Mouse (Mus musculus) thymus, postnatal 10 days (tissue): ENCODE data around the gene Crlf1.

ENCODE experiments used
- DNase-seq, 2 experiments: peaks; one replicate each; pipeline ENCODE4 v3.0.0; 2021; ENCODE audit warnings: low spot score in 2 of 2

Crlf1 gene

DNA sequence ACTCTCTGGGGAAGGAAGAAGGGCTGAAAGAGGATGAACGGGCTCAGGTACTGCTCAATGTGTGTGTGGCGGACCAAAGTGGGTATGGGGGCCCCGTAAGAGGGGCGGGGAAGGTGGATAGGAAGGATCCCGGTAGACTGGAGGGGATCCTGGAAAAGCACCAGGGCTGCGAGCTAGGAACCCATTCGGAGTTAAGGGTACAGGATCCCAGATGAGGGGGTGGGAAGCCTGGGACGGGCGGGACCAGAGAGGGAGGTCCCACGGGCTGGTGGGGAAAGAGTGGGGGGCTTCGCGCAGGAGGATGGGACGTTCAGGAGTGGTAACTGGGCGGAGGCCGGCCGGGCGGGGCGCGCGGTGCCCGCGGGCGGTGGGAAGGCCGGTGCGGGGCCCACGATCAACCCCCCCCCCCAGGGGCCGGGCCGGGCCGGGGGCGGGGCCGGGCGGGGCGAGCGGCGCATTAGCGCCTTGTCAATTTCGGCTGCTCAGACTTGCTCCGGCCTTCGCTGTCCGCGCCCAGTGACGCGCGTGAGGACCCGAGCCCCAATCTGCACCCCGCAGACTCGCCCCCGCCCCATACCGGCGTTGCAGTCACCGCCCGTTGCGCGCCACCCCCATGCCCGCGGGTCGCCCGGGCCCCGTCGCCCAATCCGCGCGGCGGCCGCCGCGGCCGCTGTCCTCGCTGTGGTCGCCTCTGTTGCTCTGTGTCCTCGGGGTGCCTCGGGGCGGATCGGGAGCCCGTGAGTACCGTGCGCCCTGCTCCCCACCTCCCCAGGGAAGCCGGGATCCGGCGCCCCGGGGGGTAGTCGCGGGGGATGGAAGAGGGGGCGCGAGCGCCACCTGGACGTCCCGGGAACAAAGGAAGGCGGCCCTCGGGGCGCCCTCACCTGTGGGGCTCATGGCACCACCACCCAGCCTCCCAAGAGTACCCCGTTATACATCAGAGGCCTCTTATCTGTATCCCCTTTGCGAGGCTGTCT is at the start of gene Crlf1:
Gene Crlf1 (plus strand): TSS at position 495 of the 977 bp plus-strand sequence.
- no peak for DNase-seq

GRCm38 (mm10) chr8:70443326-70443725 is 49.6 kb upstream of the Crlf1 start:
- DNase-seq, result no peak

GRCm38 (mm10) chr8:70445988-70446387 is 47.0 kb upstream of the Crlf1 start:
- DNase-seq, result no peak

- DNase-seq, result no peak
Measured at GRCm38 (mm10) chr8:70447639-70448420, 45.1 kb upstream of the Crlf1 start.

DNA sequence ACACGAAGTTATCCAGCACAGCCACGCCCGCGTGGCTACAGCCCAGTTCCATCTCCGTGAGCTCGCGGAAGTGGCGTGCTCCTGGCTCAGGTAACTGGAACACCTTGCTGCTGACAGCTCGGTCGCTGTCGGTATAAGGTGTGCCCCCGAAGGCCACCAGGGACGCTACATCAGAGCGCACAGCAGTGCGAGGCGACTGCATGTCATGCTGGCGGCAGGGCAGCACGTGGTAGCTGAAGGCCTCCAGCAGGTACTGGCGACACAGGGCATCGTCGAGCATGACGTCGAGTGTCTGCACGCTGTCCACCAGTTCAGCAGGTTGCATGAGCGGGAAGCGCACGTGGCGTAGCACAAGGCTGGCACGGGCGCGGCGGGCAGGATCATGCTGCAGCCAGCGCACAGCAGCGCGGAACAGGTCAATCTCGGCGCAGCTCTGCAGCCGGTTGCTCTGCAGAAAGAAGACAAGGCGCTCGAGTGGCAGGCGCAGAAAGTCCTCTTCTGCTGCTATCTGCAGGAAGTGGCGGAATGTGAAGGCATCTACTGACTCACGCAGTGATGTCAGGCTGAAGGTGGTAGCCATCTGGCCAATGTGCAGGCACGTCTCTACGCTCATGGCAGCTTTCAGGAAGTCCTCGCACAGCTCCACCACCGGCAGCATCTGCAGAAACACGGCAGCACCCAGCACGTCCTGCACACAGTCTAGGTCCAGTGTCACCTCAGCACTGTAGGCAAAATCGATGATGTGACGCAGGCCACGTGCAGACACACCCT is 40.6 kb upstream of the Crlf1 start:
- DNase-seq, result no peak

GRCm38 (mm10) chr8:70453852-70454251 is 39.1 kb upstream of the Crlf1 start:
- no peak for DNase-seq

- no peak for DNase-seq
Measured at GRCm38 (mm10) chr8:70456996-70457395, 36.0 kb upstream of the Crlf1 start.

GRCm38 (mm10) chr8:70457882-70458281 is 35.1 kb upstream of the Crlf1 start:
- DNase-seq, result no peak

- DNase-seq, result no peak
Measured at GRCm38 (mm10) chr8:70458462-70458861, 34.5 kb upstream of the Crlf1 start.

DNA sequence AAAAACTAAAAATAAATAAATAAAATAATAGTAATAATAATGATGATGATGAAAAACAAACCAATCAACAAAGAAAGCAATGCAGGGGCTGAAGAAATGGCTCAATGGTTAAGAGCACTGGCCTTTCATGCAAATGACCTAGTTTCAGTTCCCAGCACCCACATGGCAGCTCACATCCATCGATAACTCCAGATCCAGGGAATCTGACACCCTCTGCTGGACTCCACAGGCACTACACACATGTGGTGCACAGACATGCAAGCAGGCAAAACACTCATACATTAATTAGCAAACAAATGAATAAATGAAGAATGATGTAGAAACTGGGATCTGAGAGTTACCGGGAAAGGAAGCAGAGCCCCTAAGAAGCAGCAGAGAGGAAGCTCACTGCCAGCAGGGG is 33.3 kb upstream of the Crlf1 start:
- no peak for DNase-seq

DNA sequence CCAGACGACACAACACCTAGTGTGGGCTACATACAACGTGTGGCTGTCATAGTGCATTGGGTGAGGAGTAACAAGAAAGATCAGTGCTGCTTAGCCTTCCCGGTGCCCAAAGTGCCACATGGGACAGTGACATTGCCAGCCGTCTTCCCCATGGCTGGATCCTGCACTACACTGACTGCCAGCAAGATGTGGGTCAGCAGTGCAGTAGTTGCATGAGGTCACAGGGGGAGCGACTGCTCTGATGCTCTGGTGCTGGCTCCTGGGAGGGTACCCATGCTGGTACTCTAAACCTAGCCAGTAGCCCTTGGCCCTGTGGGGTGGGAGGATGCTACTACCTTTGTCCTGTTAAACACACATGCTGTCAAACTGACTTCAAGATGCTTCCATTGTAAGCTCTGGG is 32.8 kb upstream of the Crlf1 start:
- DNase-seq, result no peak

GRCm38 (mm10) chr8:70460606-70461005 is 32.4 kb upstream of the Crlf1 start:
- DNase-seq, result no peak

- no peak for DNase-seq
Measured at GRCm38 (mm10) chr8:70461765-70462515, 31.0 kb upstream of the Crlf1 start.

GRCm38 (mm10) chr8:70462516-70462813 is 30.5 kb upstream of the Crlf1 start:
- DNase-seq, result no peak

DNA sequence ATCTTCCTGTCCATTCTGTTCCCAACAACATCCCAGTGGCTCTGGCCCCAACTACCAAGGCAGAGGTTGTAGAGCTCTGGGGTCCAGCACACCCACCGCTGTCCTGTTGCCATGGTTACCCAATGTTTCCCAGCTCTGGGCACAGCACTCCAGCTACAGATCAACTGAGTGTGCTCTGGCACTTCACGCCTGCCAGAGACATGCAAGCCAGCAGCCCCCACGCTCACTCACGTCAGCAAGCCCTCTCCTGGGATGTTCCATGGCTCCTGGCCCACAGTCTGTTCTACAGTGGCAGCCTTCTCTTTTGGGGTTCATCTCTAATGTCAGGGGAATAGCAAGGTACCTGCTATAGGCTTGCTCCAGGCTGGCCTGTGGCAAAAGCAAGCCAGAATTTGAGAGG is 29.7 kb upstream of the Crlf1 start:
- DNase-seq, result no peak

DNA sequence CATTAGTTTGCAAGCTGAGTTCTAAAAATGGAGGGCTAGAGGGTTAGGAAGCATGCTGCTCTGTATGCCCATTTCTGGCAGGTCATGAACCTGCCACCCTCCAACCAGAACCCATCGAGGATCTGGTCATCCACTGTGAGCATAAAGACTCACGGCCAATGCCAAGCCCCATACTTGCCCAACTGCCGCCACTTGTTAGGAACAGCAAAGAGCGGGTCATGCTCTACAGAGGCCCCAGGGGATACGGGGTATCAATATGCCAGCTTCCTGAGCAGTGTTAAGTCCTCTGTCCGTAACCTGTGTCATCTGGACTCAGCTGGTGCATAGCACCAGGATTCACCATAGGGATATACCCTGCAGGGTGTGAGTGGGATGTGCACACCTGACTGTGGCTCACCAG is 28.8 kb upstream of the Crlf1 start:
- no peak for DNase-seq

DNA sequence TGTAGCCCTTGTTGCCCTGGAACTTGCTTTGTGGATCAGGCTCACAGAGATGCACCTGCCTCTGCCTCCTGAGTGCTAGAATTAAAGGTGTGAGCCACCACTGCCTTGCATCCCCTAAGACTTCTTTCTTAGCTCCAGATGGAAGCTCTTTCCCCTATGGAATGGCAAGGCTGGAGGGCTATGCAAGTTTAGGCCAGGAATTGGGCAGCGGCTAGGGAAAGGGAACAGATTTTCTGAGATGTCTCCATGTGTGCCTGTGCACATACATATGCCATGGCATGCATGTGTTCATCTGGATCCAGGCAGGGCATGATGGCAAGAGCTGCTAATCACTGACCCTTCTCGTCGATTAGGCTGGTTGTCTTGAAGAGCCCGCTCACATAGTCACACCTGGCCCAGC is 27.3 kb upstream of the Crlf1 start:
- DNase-seq, result no peak

DNA sequence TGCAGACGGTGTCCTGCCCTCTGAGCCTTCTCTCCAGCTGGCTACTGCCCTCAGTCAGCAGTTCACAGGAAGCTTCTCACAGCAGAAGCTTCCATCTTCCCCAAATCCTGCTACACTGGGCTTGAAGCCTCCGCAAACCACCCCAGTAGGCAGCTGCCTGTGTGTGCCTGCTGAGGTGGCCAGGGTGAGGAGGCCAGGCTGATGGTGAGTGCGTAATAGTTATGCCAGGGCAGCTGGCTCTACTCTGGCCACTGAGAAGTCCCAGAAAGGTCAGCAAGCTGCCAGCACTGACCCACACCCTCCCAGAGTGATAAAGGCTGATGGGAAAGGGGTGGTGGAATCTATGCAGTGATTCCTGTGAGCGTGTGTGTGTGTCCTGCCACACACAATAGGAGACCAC is 26.7 kb upstream of the Crlf1 start:
- DNase-seq, result no peak

DNA sequence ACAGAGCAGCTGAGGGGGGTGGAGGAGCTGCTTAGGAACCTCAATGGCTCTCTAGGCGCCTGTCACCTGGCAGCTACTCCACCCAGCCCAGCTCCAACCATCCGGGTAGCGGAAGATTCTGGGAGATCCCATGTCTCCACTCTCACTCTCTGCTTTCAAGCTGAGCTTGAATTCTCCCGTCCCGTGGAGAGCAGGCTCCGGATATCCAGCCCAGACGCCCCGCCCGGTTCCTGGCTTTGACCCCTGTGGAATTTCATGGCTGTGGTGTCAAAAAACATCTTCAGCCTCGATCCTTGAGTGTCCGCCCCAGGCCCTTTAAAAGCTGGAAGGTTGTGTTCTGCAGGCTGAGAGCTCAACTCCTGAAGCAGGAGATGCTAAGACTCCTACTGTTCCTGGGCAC is 26.2 kb upstream of the Crlf1 start:
- no peak for DNase-seq

DNA sequence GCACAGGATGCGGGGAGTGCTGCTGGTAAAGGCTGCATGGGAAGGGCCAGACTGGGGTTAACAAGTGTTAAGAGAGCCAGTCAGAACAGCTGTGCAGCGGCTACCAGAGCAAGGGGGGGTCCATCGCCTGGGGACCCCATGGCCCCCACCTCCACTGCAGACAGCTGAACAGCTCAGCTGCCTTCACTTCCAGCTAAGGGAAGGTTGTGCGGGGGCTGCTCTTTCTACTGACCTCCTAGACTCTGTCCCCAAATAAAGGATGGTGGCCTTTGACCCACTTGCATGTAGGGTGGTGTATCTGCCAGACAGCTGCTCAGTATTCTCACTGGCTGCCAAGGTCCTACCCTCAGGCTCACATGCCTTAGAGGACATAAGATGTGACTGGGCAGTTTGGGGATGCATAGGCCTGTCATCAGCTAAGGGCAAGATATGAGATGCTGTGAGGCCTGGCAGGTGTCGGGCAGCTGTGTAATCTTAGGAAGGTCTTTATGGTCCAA is 25.7 kb upstream of the Crlf1 start:
- no peak for DNase-seq

GRCm38 (mm10) chr8:70467907-70468306 is 25.1 kb upstream of the Crlf1 start:
- DNase-seq, result no peak
